Mouse (Mus musculus) kidney, postnatal 10 days (tissue): ENCODE measurements at regions not wholly inside any gene's neighbourhood (a gene's known extent, or its start where the extent isn't known, plus 50 kb on each side); places are given as distances from the start of the nearest gene placed in this dataset.

Experiments used
- DNase-seq: peaks from one replicate; pipeline ENCODE4 v3.0.0; 2021; ENCODE audit warnings: mixed read lengths

DNA sequence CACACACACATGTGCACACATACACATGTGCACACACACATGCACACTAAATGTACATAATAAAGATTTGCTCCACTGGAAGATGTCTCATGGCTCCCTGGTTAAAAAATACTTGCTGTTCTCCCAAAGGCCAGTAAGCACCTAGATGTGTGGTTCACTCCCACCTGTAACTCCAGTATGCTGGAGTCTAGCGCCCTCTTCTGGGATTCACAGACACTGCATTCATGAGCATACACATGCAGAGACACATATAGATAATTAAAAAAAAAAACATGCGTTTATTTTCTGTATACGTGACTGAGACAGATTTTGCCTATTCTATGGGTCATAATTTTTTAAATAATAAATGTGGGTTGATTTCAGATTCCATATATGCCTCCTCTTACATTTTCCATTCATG, 747.5 kb upstream of the Jmjd1c start:
- no peak for DNase-seq

DNA sequence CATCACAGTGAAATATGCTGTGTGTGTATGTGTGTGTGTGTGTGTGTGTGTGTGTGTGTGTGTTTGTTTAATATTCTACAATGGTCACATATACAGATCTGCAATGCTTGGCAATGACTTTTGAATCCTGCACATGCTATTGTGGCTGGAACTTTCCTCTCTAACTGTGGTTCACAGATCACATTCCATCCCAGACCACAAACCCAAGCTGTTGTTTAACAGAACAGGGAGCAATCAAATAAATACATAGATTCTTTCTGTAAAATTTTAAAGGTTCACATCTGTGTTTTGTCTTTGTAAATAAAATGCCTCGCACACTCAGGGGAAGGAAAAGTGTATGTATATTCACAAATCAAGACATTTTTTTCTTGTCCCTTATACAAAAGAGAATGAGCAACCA, 744.9 kb upstream of the Jmjd1c start:
- DNase-seq = no peak

DNA sequence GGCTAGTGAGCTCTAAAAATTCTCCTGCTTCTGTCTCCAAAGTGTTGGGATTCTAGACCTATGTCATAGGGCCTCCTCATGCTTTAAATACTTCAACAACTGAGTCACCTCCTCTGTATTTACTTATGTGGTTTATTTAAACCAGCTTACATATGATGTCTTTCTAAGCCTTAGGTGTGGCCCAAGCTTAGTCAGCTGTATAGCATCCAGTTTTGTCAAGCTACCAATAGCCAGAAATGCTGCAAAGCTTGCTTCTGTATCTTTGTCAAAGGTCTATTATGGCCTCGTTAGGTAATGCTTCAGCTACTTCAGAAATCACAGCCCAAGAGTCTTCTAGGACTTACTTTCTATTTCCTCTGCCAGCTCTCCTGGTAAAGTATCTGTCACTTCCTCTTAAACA, 741.9 kb upstream of the Jmjd1c start:
- no peak for DNase-seq

DNA sequence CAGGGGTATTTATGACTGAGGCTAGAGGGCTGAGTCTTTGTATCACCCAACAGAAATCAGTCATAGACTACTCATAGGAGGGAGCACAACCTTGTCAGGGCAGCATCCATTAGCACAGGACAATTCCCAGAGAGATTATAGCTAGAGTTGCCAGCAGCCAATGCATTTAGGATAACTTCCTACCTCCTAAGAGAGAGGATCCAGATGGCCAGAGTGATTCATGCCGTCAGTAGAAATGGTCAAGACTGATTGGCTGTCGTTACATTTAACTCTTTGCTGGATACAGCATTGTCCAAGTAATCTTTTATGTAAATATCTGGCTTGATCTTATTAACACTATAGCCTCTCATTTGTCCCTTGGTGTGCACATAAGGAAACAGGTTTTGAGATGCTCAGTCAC, 740.9 kb upstream of the Jmjd1c start:
- DNase-seq = no peak

DNA sequence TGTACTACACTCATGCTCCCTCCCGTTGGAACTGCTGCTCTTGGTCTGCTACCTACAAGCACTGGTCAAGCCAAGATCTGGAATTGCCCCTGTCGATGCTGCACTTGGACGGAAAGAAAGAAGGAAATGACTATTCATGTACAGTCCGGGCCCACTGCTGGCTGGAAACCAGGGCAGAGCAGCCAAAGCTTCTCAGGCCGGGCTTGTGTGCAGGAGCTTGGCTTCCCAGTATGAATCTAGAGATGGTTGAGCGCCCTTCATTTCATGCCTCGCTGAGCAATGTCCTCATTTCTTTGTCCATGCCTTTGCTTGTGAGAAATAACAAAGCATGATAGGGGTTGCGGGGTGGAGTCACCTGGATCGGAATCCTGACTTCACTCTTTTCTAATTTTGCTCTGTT, 738.2 kb upstream of the Jmjd1c start:
- DNase-seq = no peak

DNA sequence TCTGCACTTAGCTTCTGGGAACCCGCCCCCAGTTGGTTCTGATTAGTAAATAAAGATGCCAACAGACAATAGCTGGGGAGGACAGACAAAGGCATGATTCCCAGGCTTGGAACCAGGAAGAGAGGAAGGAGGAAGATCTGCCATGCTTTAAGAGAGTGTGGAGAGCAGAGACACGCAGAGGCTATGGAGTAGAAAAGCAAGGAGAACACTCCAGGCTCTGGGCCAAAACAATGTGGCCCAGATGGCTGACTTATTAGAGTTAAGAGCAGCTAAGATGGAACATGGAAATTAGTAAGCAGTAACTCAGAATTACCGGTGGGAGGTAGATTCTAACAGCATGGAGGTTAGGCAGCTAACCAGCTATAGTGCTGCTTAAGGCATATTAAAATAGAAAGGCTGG, 725.8 kb upstream of the Jmjd1c start:
- DNase-seq = no peak

DNA sequence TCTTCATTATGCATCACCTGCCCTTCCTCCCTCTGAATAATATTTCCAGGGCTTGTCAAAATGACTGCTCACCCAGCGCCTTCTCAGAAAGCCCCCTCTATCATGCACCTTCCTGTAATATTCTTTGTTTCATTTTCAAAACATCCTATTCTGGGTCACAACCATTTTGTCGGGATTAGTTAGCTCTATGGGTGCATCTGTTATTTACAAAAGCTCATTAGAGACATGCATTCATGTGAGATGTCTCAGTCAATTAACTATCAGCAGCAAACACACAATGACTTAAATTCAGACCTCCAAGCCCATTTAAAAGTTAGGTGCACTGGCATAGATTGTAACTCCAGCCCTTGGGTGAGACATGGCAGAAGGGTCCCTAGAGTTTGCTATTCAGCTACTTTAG, 724.2 kb upstream of the Jmjd1c start:
- no peak for DNase-seq
